Mouse (Mus musculus) intestine, postnatal 0 days (tissue): ENCODE measurements around the gene Ago4. TPM values are rescaled to one million over a fixed set of nuclear protein-coding genes. Genes with fewer than 3 reads are reported as not detected.
A peak's percentile ranks its signal among the peaks of the same experiment; 100 is the strongest.

Source experiments
- ATAC-seq: fragments of 200-750 bp; cut with Nextera tagmentation; 2 replicates; pipeline ENCODE4 v1.8.0; 2017; ENCODE audit warnings: mild to moderate bottlenecking, moderate TSS enrichment, moderate library complexity
- H3K27ac ChIP-seq: fragments of 300-500 bp; sonication (generic); 2 replicates; pipeline ENCODE4 v1.5.1; 2014; ENCODE audit warnings: mild to moderate bottlenecking, low read depth, low read length, moderate library complexity
- H3K27me3 ChIP-seq: fragments of 300-500 bp; sonication (generic); replicated peaks from 2 replicates; pipeline ENCODE4 v1.6.1; 2014; ENCODE audit warnings: low read length, mixed read lengths; ENCODE audit not compliant: control insufficient read depth, insufficient read depth
- H3K36me3 ChIP-seq: fragments of 300-500 bp; sonication (generic); 2 replicates; pipeline ENCODE4 v1.6.1; 2014; ENCODE audit warnings: mild to moderate bottlenecking, moderate library complexity; ENCODE audit not compliant: control insufficient read depth, insufficient read depth
- H3K4me1 ChIP-seq: fragments of 300-500 bp; sonication (generic); replicated peaks from 2 replicates; pipeline ENCODE4 v1.6.1; 2014; ENCODE audit warnings: antibody characterized with exemption, low read length, mixed read lengths; ENCODE audit not compliant: control insufficient read depth, insufficient read depth
- H3K4me2 ChIP-seq: fragments of 300-500 bp; sonication (generic); replicated peaks from 2 replicates; pipeline ENCODE4 v1.6.1; 2014; ENCODE audit warnings: low read depth, mild to moderate bottlenecking, moderate library complexity
- H3K4me3 ChIP-seq: fragments of 300-500 bp; sonication (generic); 2 replicates; pipeline ENCODE4 v1.5.1; 2014; ENCODE audit warnings: low read depth, low read length
- H3K9ac ChIP-seq: fragments of 300-500 bp; sonication (generic); 2 replicates; pipeline ENCODE4 v1.6.1; 2014; ENCODE audit warnings: mild to moderate bottlenecking, low read depth, low read length
- H3K9me3 ChIP-seq: fragments of 300-500 bp; sonication (generic); 2 replicates; pipeline ENCODE4 v1.6.1; 2016; ENCODE audit warnings: mixed run types; ENCODE audit not compliant: control insufficient read depth
- CTCF ChIP-seq: sonication (generic); IDR thresholded peaks from 2 replicates; pipeline ENCODE4 v1.5.1; 2016; ENCODE audit warnings: low read depth, mild to moderate bottlenecking, control low read depth, antibody characterized with exemption, moderate library complexity
- WGBS: fragments of 180-500 bp; shearing (Covaris S2); extraction: QIAGEN DNeasy Blood & Tissue Kit; methylation state at CpG from one replicate; pipeline ENCODE4 v1.1.7; 2014; 5-methylcytosine and 5-hydroxymethylcytosine counted together
- polyA plus RNA-seq: library from polyadenylated mRNA; unstranded; fragments of >200 nt; fragmentation: Nextera tagmentation; extraction: Ambion mirVana; gene quantifications from 2 replicates; pipeline ENCODE4 v1.2.1, GENCODE M21; 2015

The Ago4 gene
- polyA plus RNA-seq: 0.90 and 1.1 TPM in 2 replicates

DNA sequence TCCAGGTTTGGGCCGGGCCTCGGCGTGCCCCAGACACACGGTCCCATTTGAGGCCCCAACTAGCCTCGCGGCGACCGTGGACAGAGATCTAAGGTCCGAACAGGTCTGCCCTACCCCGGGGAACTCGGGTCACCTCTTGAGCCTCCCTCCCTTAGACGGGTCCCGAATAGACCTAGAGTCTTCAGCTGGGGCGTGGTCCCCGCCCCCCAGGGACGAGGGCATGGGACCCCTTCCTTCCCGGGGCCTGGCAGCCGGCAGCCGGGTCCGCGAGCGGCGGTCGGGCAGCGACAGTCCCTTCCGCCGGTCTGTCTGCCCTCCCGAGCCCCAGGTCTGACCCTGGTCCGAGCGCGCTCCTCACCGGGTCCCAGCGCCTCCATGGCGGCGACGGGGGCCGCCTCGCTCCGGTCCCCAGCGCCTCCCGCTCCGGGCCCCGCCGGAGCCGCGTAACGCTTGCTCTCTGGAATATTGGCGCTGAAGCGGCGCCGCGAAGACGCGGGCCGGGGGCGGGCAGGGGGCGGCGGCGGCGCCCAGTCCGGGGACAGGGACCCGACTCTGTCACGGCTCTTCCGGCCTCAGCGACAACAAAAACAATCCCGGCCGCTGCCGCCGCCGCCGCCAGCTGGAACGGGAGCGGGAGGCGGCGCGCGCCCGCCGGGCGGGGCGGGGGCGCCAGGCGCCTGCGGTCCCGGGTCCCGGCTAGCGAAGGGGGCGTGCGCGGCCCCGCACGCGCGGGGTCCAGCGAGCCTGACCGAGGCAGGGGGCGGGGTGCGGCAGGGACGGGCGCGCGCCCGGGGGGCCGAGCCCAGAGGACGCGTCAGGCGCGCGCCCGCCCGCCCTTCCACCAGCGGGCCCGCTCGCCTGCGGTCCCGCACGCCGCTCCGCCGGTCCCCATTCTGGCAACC, at the start of gene Ago4:
TSS of gene Ago4 (minus strand) at position 646 of the 902 bp plus-strand sequence.
- peak within 1 kb of the TSS; percentile 82 for H3K9ac ChIP-seq
- peak within 1 kb of the TSS; percentile 99 for H3K4me2 ChIP-seq
- under 1% methylated on average over 77 of the region's 120 CpGs for WGBS

DNA sequence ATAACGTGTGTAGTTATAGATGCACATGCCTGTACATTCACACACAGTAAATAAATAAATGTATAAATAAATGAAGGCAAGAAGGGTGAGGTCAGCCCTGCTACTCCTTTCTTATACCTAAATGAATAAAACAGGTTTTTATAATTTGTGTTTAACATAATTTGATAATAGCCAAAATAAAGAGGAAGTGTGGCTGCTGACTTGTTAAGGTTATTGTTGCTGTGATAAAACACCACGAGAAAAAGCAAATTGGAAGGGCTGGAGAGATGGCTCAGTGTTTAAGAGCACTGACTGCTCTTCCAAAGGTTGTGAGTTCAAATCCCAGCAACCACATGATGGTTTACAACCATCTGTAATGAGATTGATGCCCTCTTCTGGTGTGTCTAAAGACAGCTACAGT, 45.8 kb upstream of the Ago4 start:
- Histone ChIP-seq H3K4me2 (no peak overlapping the region), H3K4me1 (no peaks in the 10 kb centered on the region), H3K9me3 (no peaks in the 10 kb centered on the region), H3K27ac (no peak overlapping the region), H3K4me3 (no peak overlapping the region), H3K9ac (no peak overlapping the region), H3K27me3 (no peaks in the 10 kb centered on the region), H3K36me3 (peaks cover 52% of the 10 kb centered on the region)
- no peak for TF ChIP-seq CTCF
- ATAC-seq: no peak
- 81% methylated on average over 2 of the region's 2 CpGs for WGBS

More for the DNA sequence above, at the start of gene Ago4:
- Histone ChIP-seq H3K27ac (no peak within 1 kb of the TSS; the same call in 1 of the 2 replicates), H3K27me3 (no peaks in the 10 kb centered on the region), H3K4me1 (no peaks in the 10 kb centered on the region), H3K36me3 (no peaks in the 10 kb centered on the region), H3K9me3 (no peaks in the 10 kb centered on the region), H3K4me3 (peak within 1 kb of the TSS; percentile 94)
- ATAC-seq: peak; percentile 75
- TF ChIP-seq CTCF: no peak

DNA sequence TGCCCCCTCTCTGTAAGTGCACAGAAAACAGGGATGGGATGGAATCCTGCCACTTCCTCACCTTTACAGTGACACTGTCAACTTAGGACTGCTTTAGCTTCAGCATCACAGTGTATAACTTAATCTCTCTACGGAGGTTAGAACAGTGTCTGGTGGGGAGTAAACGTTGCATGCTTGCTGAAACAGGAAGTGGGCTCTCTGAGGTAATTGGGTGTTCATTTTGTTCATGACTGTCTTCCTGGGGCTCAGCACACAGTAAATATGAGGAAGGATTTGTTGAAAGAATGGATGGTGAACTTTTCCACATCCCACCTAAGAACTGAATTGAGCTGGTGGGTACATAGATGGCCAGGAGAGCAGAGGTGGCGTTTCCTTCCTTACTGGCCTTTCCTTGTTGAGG, 44.6 kb upstream of the Ago4 start:
- no peak overlapping the region for H3K4me2 ChIP-seq
- WGBS: 88% methylated on average over 3 of the region's 3 CpGs
- no peak for TF ChIP-seq CTCF
- H3K27ac ChIP-seq: no peak overlapping the region
- no peaks in the 10 kb centered on the region for H3K4me1 ChIP-seq
- H3K4me3 ChIP-seq: no peak overlapping the region
- H3K36me3 ChIP-seq: peaks cover 62% of the 10 kb centered on the region
- ATAC-seq: no peak
- no peak overlapping the region for H3K9ac ChIP-seq
- no peaks in the 10 kb centered on the region for H3K27me3 ChIP-seq
- H3K9me3 ChIP-seq: no peaks in the 10 kb centered on the region

DNA sequence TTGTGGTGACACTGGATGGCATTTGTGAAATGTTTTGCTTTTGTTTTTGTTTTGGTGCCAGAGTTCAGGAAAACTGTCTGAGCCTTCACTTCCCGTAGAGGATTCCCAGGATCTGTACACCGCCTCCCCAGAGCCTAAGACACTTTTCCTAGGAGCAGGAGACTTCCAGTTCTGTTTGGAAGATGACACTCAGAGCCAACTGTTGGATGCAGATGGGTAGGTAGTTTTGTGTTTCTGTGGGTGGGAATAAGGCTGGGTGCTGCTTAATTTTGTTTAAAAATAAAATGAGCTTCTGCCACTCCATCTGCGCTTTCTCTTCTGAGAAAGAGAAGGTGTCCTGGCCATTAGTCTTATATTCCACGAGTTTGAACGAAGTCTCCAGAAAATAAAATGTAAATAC, 43.0 kb upstream of the Ago4 start:
- Histone ChIP-seq H3K27me3 (no peaks in the 10 kb centered on the region), H3K4me3 (no peak overlapping the region), H3K4me1 (no peaks in the 10 kb centered on the region), H3K27ac (no peak overlapping the region), H3K4me2 (no peak overlapping the region), H3K9ac (no peak overlapping the region), H3K9me3 (no peaks in the 10 kb centered on the region), H3K36me3 (peaks cover 66% of the 10 kb centered on the region)
- ATAC-seq: no peak
- 91% methylated on average over 5 of the region's 5 CpGs for WGBS
- no peak for TF ChIP-seq CTCF

DNA sequence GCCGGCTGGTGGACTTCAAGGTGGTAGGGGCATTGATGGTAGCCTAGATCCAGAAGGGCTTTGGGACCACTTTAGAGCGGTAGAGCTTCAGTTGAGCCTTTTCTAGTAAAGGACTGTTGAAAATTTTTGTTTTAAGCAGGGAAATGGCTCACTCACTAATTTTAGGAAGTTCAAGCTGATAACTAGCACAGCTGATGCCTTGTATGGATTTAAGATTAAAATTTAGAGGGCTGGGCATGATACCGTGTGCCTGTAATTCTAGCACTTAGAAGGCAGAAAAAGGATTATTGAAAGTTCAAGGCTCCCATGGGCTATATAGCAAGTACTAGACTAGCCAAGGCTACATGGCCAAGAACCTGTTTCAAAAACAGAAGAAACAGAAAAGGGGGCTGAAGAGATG, 36.5 kb upstream of the Ago4 start:
- H3K27me3 ChIP-seq: no peaks in the 10 kb centered on the region
- no peaks in the 10 kb centered on the region for H3K9me3 ChIP-seq
- H3K36me3 ChIP-seq: peaks cover 38% of the 10 kb centered on the region
- H3K4me3 ChIP-seq: no peak overlapping the region
- H3K4me1 ChIP-seq: no peaks in the 10 kb centered on the region
- no peak overlapping the region for H3K4me2 ChIP-seq
- no peak overlapping the region for H3K27ac ChIP-seq
- no peak for ATAC-seq
- 92% methylated on average over 3 of the region's 3 CpGs for WGBS
- no peak overlapping the region for H3K9ac ChIP-seq
- TF ChIP-seq CTCF: no peak

DNA sequence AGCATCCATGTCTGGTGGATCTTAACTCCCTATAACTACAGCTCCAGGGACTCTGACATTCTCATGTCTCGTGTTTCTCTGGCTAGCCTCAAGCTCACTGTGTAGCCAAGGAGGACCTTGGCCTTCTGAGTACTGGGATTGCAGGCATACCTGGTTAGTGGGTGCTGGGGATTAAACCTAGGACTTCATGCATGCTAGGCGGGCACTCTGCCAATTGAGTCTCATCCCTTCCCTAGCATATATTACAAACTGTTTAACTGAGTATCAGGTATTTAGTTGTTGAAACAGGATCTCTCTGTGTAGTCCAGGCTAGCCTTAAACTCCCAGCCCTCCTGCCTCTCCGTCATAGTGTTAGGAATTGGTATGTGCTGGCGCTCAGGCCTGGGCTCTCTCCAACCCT, 34.0 kb upstream of the Ago4 start:
- H3K27me3 ChIP-seq: no peaks in the 10 kb centered on the region
- H3K4me2 ChIP-seq: no peak overlapping the region
- peaks cover 16% of the 10 kb centered on the region; the same call in 1 of the 2 replicates for H3K36me3 ChIP-seq
- 90% methylated on average over 4 of the region's 4 CpGs for WGBS
- ATAC-seq: no peak
- no peaks in the 10 kb centered on the region for H3K9me3 ChIP-seq
- no peak overlapping the region for H3K9ac ChIP-seq
- no peak overlapping the region for H3K27ac ChIP-seq
- no peak for TF ChIP-seq CTCF
- H3K4me1 ChIP-seq: no peaks in the 10 kb centered on the region
- no peak overlapping the region for H3K4me3 ChIP-seq
